Mouse (Mus musculus) thymus, postnatal 10 days (tissue): Measurements from ENCODE around the gene Dpp6.

Experiments
- DNase-seq, 2 experiments: peaks; one replicate each; pipeline ENCODE4 v3.0.0; 2021; ENCODE audit warnings: low spot score in 2 of 2

The Dpp6 gene

GRCm38 (mm10) chr5:27063871-27064270, 246.9 kb downstream of the Dpp6 start:
- DNase-seq, result no peak

GRCm38 (mm10) chr5:27066837-27067236, 249.8 kb downstream of the Dpp6 start:
- DNase-seq, result no peak

DNA sequence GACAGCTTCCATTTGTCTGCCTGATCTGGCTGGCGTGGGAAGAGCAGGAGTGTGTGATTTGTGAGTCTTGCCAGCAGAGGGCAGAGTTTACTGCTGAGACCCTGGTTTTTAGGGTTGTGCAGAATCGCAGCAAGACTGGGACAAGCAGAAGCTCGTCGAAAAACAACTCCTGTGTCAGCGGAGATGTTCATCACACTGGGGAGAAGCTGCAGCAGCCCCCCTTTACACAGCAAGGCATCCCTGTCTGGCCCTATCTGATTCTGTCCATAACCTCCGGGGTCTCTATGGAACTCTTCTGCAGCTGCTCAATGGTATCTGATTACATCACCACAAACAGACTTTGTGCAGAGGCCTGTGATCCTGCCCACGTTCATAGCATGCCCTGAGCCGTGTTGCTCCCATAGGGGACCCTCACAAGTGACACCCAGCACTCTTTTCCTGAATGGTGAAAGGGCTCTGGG, 258.2 kb downstream of the Dpp6 start:
- peak in 1 of 2 experiments; percentile 4 for DNase-seq

DNA sequence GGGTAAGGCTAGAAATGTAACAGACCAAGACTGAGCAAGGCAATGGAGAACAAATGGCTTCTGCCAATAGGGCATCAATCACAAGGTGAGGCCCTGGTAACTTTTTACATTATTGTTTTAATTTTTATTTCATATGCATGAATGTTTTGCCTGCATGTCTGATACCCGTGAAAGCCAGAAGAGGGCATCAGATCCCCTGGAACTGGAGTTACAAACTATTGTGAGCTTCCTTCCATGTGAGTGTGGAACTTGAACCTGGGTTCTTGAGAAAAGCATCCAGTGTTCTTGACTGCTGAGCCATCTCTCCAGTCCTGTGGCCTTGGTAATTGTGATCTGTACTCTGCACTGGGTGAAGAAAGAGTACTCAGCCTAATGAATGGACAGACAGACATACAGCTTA, 259.0 kb downstream of the Dpp6 start:
- DNase-seq, result no peak

GRCm38 (mm10) chr5:27077821-27078220, 260.8 kb downstream of the Dpp6 start:
- DNase-seq, result no peak

- DNase-seq, result no peak
These were observed 264.3 kb downstream of the Dpp6 start for GRCm38 (mm10) chr5:27081275-27081674.

- DNase-seq, result no peak
These were observed 266.8 kb downstream of the Dpp6 start for GRCm38 (mm10) chr5:27083762-27084161.

DNA sequence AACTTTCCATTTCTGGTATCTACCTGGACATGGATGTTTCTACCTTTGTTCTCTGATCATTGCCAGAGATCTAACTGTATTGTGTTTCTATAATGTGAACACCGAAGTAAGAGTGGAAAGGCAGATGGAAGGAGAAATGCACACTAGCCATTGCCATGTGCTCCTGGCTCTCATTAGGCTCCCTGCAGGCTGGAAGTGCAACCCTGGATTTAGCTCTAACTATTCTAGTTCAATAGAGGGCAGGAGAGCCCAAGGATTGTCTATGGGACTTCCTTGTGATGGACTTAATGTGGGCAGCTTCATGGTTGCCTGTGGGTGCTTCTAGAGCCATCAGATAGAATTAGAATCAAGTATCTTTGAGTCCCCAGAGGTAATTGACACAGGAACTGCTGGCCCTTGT, 291.2 kb downstream of the Dpp6 start:
- DNase-seq, result no peak

DNA sequence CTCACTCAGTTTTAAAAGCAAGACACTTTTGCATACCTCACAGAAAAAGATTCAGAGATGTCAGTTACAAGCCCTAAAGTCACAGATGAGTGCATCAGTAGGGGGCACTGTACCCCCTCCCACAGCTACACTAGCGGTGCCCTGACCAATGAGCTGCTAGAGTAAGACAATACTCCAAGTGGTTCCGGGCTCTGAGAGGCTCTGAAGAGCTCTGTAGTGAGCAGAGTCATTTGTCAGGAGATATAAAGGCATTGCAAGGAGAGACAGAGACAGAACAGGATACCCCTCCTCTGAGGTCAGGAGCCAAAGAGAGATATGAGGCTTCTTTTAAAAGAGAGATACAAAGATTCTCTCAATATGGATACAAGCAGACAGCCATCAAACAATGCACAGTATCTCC, 305.5 kb downstream of the Dpp6 start:
- no peak for DNase-seq

GRCm38 (mm10) chr5:27122944-27123343, 305.9 kb downstream of the Dpp6 start:
- no peak for DNase-seq

DNA sequence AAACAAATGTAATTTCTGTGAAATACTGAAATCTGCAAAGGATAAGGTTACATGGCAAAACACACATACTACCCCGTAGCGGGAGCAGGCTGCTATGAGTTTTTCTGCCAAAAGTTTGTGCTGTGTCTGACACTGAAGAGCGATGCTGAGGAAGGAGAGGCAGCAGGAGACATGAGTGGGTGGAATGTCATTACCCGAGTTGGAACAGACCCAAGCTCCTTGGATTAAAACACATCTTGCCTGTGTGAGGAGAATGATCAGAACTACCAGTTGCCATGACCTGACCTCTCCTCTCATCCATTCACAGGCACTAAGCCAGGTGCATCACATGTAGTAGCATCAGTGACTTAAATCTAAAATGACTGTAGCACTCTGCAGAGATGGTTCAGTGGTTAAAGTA, 309.0 kb downstream of the Dpp6 start:
- no peak for DNase-seq

GRCm38 (mm10) chr5:27133196-27133595, 316.2 kb downstream of the Dpp6 start:
- no peak for DNase-seq

GRCm38 (mm10) chr5:27134436-27135005, 317.5 kb downstream of the Dpp6 start:
- no peak for DNase-seq

DNA sequence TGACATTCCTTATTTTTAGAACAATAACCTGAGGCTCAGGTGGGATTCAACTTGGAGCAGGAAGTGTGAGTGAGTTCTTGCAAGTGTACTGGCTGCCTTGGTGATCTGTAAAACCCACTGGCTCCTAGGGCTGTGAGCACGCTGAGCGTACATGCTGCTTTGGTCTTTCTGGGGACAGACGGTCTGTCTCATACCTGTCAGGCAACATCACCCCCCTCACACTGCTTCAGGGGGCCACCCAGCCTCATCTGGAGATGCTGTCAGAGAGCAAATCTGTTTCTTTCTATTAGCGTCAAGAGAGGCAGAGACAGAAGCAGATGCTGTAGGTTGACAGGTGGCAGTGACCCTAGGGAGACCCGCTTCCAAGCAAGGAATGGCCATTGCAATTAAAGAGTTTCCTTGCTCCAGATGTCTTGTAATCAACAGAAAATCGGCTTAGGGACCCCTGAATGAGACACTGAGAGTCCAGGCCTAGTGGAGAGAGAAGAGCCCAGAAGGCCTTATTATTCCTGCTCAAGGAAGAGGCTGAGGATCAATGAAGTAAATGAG, 330.5 kb downstream of the Dpp6 start:
- no peak for DNase-seq

DNA sequence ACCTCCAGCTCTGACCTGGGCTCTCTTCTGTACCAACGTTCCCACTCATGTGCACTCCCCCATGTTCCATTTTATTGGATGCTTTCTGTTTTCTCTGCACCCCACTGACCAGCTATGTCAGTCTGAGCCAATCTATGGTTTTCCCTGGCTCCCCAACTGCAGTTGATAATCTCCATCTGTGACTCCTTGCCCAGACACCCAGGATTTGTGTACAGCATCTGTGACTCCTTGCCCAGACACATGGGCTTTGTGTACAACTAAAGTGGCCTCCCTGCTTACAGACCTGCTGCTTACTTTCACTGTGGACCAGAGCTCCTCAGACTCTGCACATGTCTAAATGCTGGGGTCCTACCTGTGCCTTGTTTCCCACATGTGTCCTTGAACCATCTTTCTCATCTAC, 334.0 kb downstream of the Dpp6 start:
- DNase-seq, result no peak

GRCm38 (mm10) chr5:27155671-27156070, 338.7 kb downstream of the Dpp6 start:
- DNase-seq, result no peak

DNA sequence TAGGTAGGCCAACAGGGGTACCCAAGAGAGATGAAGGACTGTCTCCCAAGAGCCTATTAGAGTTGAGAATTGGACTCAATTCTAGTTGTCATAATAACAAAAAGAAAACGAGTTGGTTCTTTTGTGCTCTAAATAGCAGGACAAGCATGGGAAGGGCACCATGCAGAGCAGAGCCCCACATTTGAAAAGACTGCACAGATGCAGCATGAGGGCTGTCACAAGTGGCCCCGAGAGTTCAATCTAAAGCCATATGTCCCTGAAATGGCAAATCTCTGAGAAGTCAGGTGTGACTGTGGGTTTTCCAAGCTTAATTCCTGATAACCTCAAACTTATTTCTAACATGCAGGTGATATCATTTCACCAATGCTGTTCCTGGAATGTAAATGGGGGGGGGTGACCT, 339.4 kb downstream of the Dpp6 start:
- DNase-seq, result no peak

- DNase-seq, result no peak
These were observed 344.2 kb downstream of the Dpp6 start for GRCm38 (mm10) chr5:27161122-27161645.

GRCm38 (mm10) chr5:27168550-27168949, 351.5 kb downstream of the Dpp6 start:
- no peak for DNase-seq

DNA sequence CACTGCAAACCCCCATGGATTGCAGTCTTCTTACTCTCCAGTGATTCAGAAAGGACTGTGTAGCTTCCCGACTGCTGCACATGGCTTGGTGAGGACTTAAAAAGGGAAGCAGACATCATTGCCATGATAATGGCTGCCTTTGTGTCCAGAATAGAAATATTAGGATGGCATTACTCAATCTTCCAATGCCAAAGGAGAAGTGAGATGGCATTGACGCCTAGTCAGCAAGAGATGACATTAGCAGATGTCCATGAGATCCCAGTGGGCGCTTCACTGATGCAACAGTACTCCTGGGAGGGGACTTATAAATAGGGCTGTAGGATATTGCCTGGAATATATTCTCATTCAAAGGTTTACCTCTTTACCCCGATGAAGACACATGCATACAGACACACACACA, 368.0 kb downstream of the Dpp6 start:
- DNase-seq, result no peak

- no peak for DNase-seq
These were observed 374.4 kb downstream of the Dpp6 start for GRCm38 (mm10) chr5:27191242-27191969.

GRCm38 (mm10) chr5:27194157-27194556, 377.2 kb downstream of the Dpp6 start:
- DNase-seq, result no peak

DNA sequence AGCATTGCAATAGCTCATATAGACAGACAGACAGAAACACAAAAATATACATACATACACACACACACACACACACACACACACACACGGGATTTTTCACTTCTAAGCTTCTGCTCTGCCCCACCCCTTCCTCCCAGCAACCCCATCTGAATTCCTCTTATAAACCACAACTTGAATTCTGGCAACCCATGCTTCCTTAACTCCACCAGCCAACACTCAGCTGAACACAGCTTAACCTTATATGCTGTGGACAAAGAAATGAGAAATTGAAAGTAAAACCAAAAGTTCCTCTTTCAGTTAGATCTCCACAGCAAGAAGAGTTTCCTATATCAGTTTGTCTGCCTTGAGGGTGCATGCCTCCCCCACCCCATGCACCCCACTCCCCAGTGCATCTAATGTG, 378.0 kb downstream of the Dpp6 start:
- no peak for DNase-seq
